Mouse (Mus musculus) B cell, adult 2 months (primary cell): ENCODE measurements around the gene Tceanc.

ENCODE experiments used
- DNase-seq, 2 experiments: peaks; one replicate each; pipeline ENCODE4 v3.0.0; 2022

The Tceanc gene

GRCm38 (mm10) chrX:166479365-166479983, 38.9 kb downstream of the Tceanc start, which contains the start of gene Rab9:
Rab9 (minus strand) TSS chrX:166479867.
- peak; percentile 93 to 96 for DNase-seq

- no peak for DNase-seq
These were observed 39.6 kb downstream of the Tceanc start for GRCm38 (mm10) chrX:166478631-166479364.

- no peak for DNase-seq
These were observed 41.0 kb downstream of the Tceanc start for GRCm38 (mm10) chrX:166477393-166477792.

GRCm38 (mm10) chrX:166472612-166473011, 45.8 kb downstream of the Tceanc start:
- DNase-seq, result no peak

- DNase-seq, result peak; percentile 20 to 64
These were observed 50.0 kb downstream of the Tceanc start for GRCm38 (mm10) chrX:166468321-166468720.

- no peak for DNase-seq
These were observed 62.8 kb downstream of the Tceanc start for GRCm38 (mm10) chrX:166455525-166455924.

GRCm38 (mm10) chrX:166454331-166454730, 64.0 kb downstream of the Tceanc start:
- no peak for DNase-seq

GRCm38 (mm10) chrX:166453532-166453931, 64.8 kb downstream of the Tceanc start:
- no peak for DNase-seq
